In the genomic region with DNA sequence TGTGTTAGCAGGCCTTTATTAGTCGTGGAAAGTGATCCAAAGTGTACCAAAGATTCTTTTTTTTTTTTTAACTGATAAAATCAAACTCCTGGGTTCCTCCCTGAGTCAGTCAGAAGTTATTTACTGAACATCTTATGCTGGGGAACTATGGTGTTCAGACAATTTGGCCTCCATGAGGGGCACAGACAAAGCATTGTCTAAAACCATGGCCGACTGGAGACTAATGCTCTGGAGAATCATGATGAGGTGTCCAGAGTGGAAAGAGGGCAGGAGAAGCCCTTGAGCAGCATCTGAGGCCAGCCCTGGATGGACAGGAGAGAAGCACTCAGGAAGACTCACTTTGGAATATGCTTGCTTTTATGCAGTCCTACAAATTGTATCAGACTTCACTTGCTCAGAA, we compare ENCODE assay signal across 19 mouse cellular contexts. TPM values are rescaled to one million over a fixed set of nuclear protein-coding genes. Genes with fewer than 3 reads are reported as not detected.
DNase-seq lines count a peak whose midpoint lies in the region; TF ChIP-seq lines count a peak whose summit lies in the region.
"Had no signal": no experiment of that assay in that cellular context is flagged by ENCODE, and none has a peak within 500 bp of the region (broad histone marks: within the 10 kb centered on the region; RNA-seq: fewer than 3 reads in every experiment).

No protein-coding gene starts in this region.

- peak overlapping the region; percentile 56; the same call in 1 of the 2 replicates for H3K27ac ChIP-seq in gastrocnemius, adult 2 months
- no peak overlapping the region for H3K27ac ChIP-seq in heart, embryonic 10.5 days
- no peak overlapping the region for H3K27ac ChIP-seq in heart, adult 2 months
- no peak overlapping the region for H3K27ac ChIP-seq in kidney, adult 2 months (ENCODE audit: insufficient read depth, low read depth, low read length)
- H3K27ac ChIP-seq: embryonic facial prominence, embryonic 10.5 days; embryonic facial prominence, embryonic 12.5 days; forebrain, embryonic 13.5 days; forebrain, embryonic 15.5 days had no signal

- H3K36me3 ChIP-seq in heart, embryonic 10.5 days = peaks cover 37% of the 10 kb centered on the region
- H3K36me3 ChIP-seq in heart, adult 2 months (ENCODE audit: control insufficient read depth, insufficient read depth, low read length) = no peaks in the 10 kb centered on the region
- no peaks in the 10 kb centered on the region; the same call in 1 of the 2 replicates for H3K36me3 ChIP-seq in kidney, adult 2 months (ENCODE audit: control insufficient read depth, insufficient read depth, low read length)

- no peaks in the 10 kb centered on the region for H3K27me3 ChIP-seq in heart, embryonic 10.5 days (ENCODE audit: insufficient read depth, poor library complexity, severe bottlenecking)
- H3K27me3 ChIP-seq in heart, adult 2 months (ENCODE audit: control insufficient read depth, insufficient read depth, low read length) = no peaks in the 10 kb centered on the region
- no peaks in the 10 kb centered on the region for H3K27me3 ChIP-seq in kidney, adult 2 months (replicated peaks; ENCODE audit: control insufficient read depth, insufficient read depth, low read length)
- H3K27me3 ChIP-seq: embryonic facial prominence, embryonic 12.5 days; forebrain, embryonic 13.5 days; forebrain, embryonic 15.5 days; Patski had no signal

- H3K9me3 ChIP-seq in heart, embryonic 10.5 days = no peaks in the 10 kb centered on the region
- H3K9me3 ChIP-seq: embryonic facial prominence, embryonic 10.5 days; embryonic facial prominence, embryonic 12.5 days; forebrain, embryonic 13.5 days; forebrain, embryonic 15.5 days had no signal

- no peaks in the 10 kb centered on the region for H3K79me2 ChIP-seq in heart, adult 2 months (replicated peaks; ENCODE audit: control insufficient read depth, insufficient read depth, low read length)

- H3K4me1 ChIP-seq in heart, embryonic 10.5 days = no peaks in the 10 kb centered on the region
- H3K4me1 ChIP-seq in heart, adult 2 months (ENCODE audit: control insufficient read depth, insufficient read depth, low read length) = peaks cover 4% of the 10 kb centered on the region
- H3K4me1 ChIP-seq in kidney, adult 2 months (ENCODE audit: control insufficient read depth, insufficient read depth, low read length) = 0 out of 2 replicates have a peak, but pooled peaks cover 6% of the 10 kb centered on the region
- H3K4me1 ChIP-seq: embryonic facial prominence, embryonic 12.5 days; forebrain, embryonic 15.5 days had no signal

- no peak overlapping the region for H3K9ac ChIP-seq in heart, adult 2 months (ENCODE audit: low read depth, low read length)
- H3K9ac ChIP-seq: embryonic facial prominence, embryonic 12.5 days; forebrain, embryonic 13.5 days; forebrain, embryonic 15.5 days; forebrain, postnatal 0 days had no signal

- intact Hi-C loops in gastrocnemius, adult 2 months (cut with DNase I) = no loop called here
- intact Hi-C loops in gastrocnemius, postnatal 14 days (cut with DNase I; ENCODE audit: low total_unique reads) = no loop called here
- intact Hi-C loops in heart, adult 2 months (cut with DNase I) = no loop called here

- DNase-seq in gastrocnemius, adult 2 months = no peak
- no peak for DNase-seq in gastrocnemius, postnatal 14 days
- peak; percentile 59 for DNase-seq in heart, embryonic 10.5 days (ENCODE audit: low spot score)
- DNase-seq in heart, adult 2 months = no peak
- DNase-seq in kidney, adult 2 months = no peak
- DNase-seq: adrenal gland, adult 8-10 months; adrenal gland, postnatal 14 days; adrenal gland, postnatal 36 days; cerebellum, adult 11-12 months; cerebellum, adult 2 months; cerebellum, adult 9-10 months; cerebellum, postnatal 25 days; forebrain, postnatal 0 days had no signal

- no peak for TF ChIP-seq EP300 in heart, adult 2 months (IDR thresholded peaks at IDR 0.05; ENCODE audit: insufficient read depth, low read depth, low read length)

- no peak overlapping the region for H3K4me3 ChIP-seq in gastrocnemius, adult 2 months
- H3K4me3 ChIP-seq in heart, embryonic 10.5 days = no peak overlapping the region
- no peak overlapping the region for H3K4me3 ChIP-seq in heart, adult 2 months
- H3K4me3 ChIP-seq in kidney, adult 2 months (ENCODE audit: insufficient read depth, low read depth, low read length) = no peak overlapping the region
- H3K4me3 ChIP-seq: embryonic facial prominence, embryonic 10.5 days; embryonic facial prominence, embryonic 12.5 days; forebrain, embryonic 13.5 days; forebrain, embryonic 15.5 days had no signal

- 69% methylated on average over 2 of the region's 2 CpGs for WGBS in heart, embryonic 10.5 days
- 60% methylated on average over 2 of the region's 2 CpGs for WGBS in heart, adult 2 months
- 83% methylated on average over 2 of the region's 2 CpGs for WGBS in kidney, adult 2 months

- TF ChIP-seq POLR2A in heart, adult 2 months (IDR thresholded peaks at IDR 0.05; ENCODE audit: insufficient read depth, low read depth, low read length) = no peak
- no peak for TF ChIP-seq POLR2A in kidney, adult 2 months (IDR thresholded peaks at IDR 0.05; ENCODE audit: low read depth, low read length)

- no peak for TF ChIP-seq CTCF in gastrocnemius, adult 2 months (IDR thresholded peaks at IDR 0.05)
- TF ChIP-seq CTCF in heart, adult 2 months (IDR thresholded peaks at IDR 0.05) = no peak
- TF ChIP-seq CTCF in kidney, adult 2 months (conservative IDR thresholded peaks at IDR 0.05; ENCODE audit: insufficient read depth, insufficient read length, low read depth, low read length) = no peak

RNA-seq across cellular contexts. Expression of a gene that starts 18.4 kb away (rescaled TPM):
- 1 to 10 TPM; 4.2 to 5.2 TPM for total RNA-seq in gastrocnemius, adult 2 months (2021)
- total RNA-seq in gastrocnemius, postnatal 14 days (2021) = 1 to 10 TPM; 4.0 to 6.2 TPM
- 9.5 and 10.0 TPM in 2 replicates for polyA plus RNA-seq in heart, embryonic 10.5 days (2016; fragmentation: Nextera tagmentation; extraction: Ambion mirVana)
- 1 to 10 TPM; 6.1 to 7.0 TPM for total RNA-seq in heart, adult 2 months (2021)
- polyA plus RNA-seq in heart, adult 2 months (2012; rRNA removed) = 4.6 and 5.0 TPM in 2 replicates
- 8.3 and 9.2 TPM in 2 replicates for polyA plus RNA-seq in kidney, adult 2 months (2012; rRNA removed)

RNA-seq across cellular contexts. Expression of a gene that starts 33.6 kb away (rescaled TPM):
- total RNA-seq in gastrocnemius, adult 2 months (2021) = under 1 TPM in 1 of 2 experiments, not detected in 1; 0.14 TPM
- under 1 TPM; 0.20 to 0.23 TPM for total RNA-seq in gastrocnemius, postnatal 14 days (2021)
- 0.39 TPM in 1 of 2 replicates, not detected in the other for polyA plus RNA-seq in heart, embryonic 10.5 days (2016; fragmentation: Nextera tagmentation; extraction: Ambion mirVana)
- total RNA-seq in heart, adult 2 months (2021) = under 1 TPM; 0.07 to 0.10 TPM
- polyA plus RNA-seq in heart, adult 2 months (2012; rRNA removed) = 0.12 and 0.23 TPM in 2 replicates
- polyA plus RNA-seq in kidney, adult 2 months (2012; rRNA removed) = 0.53 and 0.55 TPM in 2 replicates
- total RNA-seq: MEL had no signal
